Mouse (Mus musculus): Measurements from ENCODE around the gene Ganab.

- TF ChIP-seq EP300 (IDR thresholded peaks at IDR 0.05; ENCODE audit: low read depth) (no peak), CTCF (IDR thresholded peaks at IDR 0.05; ENCODE audit: low read depth) (no peak)
These were observed 28.9 kb downstream of the Ganab start for GRCm38 (mm10) chr19:8926766-8927165.
